Mouse (Mus musculus): ENCODE measurements around the gene Cog5. TPM values are rescaled to one million over a fixed set of nuclear protein-coding genes. Genes with fewer than 3 reads are reported as not detected.

Gene Cog5
- total RNA-seq, 1 experiment from 2014 or later, result 51.5 TPM

GRCm38 (mm10) chr12:31895095-31895734 lies 240.5 kb downstream of the Cog5 start:
- no peak for DNase-seq

- no peak for DNase-seq
These were observed 241.2 kb downstream of the Cog5 start for GRCm38 (mm10) chr12:31895888-31896287.

- DNase-seq, result no peak
These were observed 241.6 kb downstream of the Cog5 start for GRCm38 (mm10) chr12:31896295-31896694.

GRCm38 (mm10) chr12:31896986-31897385 lies 242.3 kb downstream of the Cog5 start:
- no peak for DNase-seq

- no peak for DNase-seq
These were observed 242.8 kb downstream of the Cog5 start for GRCm38 (mm10) chr12:31897456-31897855.

- DNase-seq, result no peak
These were observed 245.8 kb downstream of the Cog5 start for GRCm38 (mm10) chr12:31900391-31900914.

- DNase-seq, result no peak
These were observed 251.3 kb downstream of the Cog5 start for GRCm38 (mm10) chr12:31905696-31906551.

- DNase-seq, result no peak
These were observed 252.8 kb downstream of the Cog5 start for GRCm38 (mm10) chr12:31907436-31907835.

- DNase-seq, result no peak
These were observed 258.4 kb downstream of the Cog5 start for GRCm38 (mm10) chr12:31912966-31913551.

- peak; percentile 50 for DNase-seq
These were observed 258.9 kb downstream of the Cog5 start for GRCm38 (mm10) chr12:31913614-31914013.

GRCm38 (mm10) chr12:31916691-31917090 lies 262.0 kb downstream of the Cog5 start:
- no peak for DNase-seq

GRCm38 (mm10) chr12:31917245-31917644 lies 262.6 kb downstream of the Cog5 start:
- DNase-seq, result peak; percentile 73

GRCm38 (mm10) chr12:31920464-31921405 lies 266.1 kb downstream of the Cog5 start:
- no peak for DNase-seq

GRCm38 (mm10) chr12:31924135-31924534 lies 269.5 kb downstream of the Cog5 start:
- DNase-seq, result no peak

- DNase-seq, result no peak
These were observed 270.7 kb downstream of the Cog5 start for GRCm38 (mm10) chr12:31925343-31925742.

GRCm38 (mm10) chr12:31926661-31927061 lies 272.0 kb downstream of the Cog5 start:
- peak; percentile 71 for DNase-seq

GRCm38 (mm10) chr12:31928498-31928897 lies 273.8 kb downstream of the Cog5 start:
- no peak for DNase-seq

GRCm38 (mm10) chr12:31931818-31932217 lies 277.1 kb downstream of the Cog5 start:
- DNase-seq, result no peak

- no peak for DNase-seq
These were observed 282.1 kb downstream of the Cog5 start for GRCm38 (mm10) chr12:31936657-31937300.

- no peak for DNase-seq
These were observed 282.9 kb downstream of the Cog5 start for GRCm38 (mm10) chr12:31937613-31938012.

GRCm38 (mm10) chr12:31938391-31938997 lies 283.8 kb downstream of the Cog5 start:
- no peak for DNase-seq
